Mouse (Mus musculus): Measurements from ENCODE around the gene Fubp1.

DNA sequence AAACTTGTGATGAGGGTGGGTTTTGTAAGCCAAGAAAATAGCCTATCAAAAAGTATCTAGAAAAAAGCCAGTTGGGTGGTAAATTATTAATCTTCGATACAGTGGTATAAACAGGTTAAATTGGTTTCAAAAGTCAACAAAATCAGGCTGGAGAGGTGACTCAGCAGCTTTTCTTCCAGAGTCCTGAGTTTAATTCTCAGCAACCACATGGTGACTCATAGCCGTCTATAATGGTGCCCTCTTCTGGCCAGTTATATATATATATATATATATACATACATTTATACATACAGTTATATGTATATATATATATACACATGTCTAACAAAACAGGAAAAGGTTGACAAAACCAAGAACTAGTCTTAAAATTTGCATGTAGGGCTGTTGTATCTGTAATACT lies 28.6 kb downstream of the Fubp1 start:
- no peak for TF ChIP-seq TBP (IDR thresholded peaks at IDR 0.05; ENCODE audit: low read depth, low read length)
- TF ChIP-seq POLR2A (IDR thresholded peaks at IDR 0.05; ENCODE audit: control insufficient read depth in 1 of 2, insufficient read depth in 1 of 2, low read depth in 1 of 2, low read length in 2 of 2, poor library complexity in 1 of 2) = no peak
- TF ChIP-seq CHD2 (IDR thresholded peaks at IDR 0.05; ENCODE audit: low read length) = no peak
- 0 out of 2 replicates have a peak, but pooled peaks have one; percentile 14 for TF ChIP-seq SMC3 (IDR thresholded peaks at IDR 0.05; ENCODE audit: low read depth, low read length)

All from MEL (cell line).